Mouse (Mus musculus): ENCODE data around the gene Slc35g1.

Gene Slc35g1

DNA sequence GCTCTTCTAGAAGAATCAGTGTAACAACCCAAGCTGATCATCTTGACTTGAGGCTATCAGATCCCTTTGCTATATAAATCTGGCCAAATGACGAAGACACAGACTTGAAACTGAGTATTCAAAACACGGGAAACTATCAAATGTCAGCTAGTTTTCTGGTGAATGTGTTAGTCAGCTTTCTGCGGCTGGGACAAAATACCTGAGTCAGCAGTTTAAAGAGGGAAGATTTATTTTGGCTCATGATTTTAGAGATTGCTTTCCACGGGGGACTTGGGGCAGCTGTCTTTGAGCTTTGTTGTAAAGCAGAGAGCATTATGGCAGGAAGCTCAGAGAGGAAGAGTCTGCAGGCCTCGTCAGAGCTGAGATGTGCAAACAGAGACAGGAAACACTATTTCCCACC lies 50.0 kb downstream of the Slc35g1 start:
- intact Hi-C loops (cut with DNase I) = no loop called here

All from adrenal gland (tissue).